Mouse (Mus musculus) testis, adult 2 months (tissue): ENCODE measurements around the gene Ppm1l.

Source experiments
- CTCF ChIP-seq: fragments of 200-500 bp; IDR thresholded peaks from 2 replicates; pipeline ENCODE4 v1.5.1; 2012; ENCODE audit warnings: low read depth, mild to moderate bottlenecking, inconsistent platforms, low read length, moderate library complexity; ENCODE audit not compliant: control insufficient read depth, insufficient read depth, insufficient replicate concordance
- POLR2A ChIP-seq: fragments of 200-500 bp; IDR thresholded peaks from 2 replicates; pipeline ENCODE4 v1.6.1; 2012; ENCODE audit warnings: low read depth, mild to moderate bottlenecking, inconsistent platforms, low read length, moderate library complexity; ENCODE audit not compliant: control insufficient read depth

DNA sequence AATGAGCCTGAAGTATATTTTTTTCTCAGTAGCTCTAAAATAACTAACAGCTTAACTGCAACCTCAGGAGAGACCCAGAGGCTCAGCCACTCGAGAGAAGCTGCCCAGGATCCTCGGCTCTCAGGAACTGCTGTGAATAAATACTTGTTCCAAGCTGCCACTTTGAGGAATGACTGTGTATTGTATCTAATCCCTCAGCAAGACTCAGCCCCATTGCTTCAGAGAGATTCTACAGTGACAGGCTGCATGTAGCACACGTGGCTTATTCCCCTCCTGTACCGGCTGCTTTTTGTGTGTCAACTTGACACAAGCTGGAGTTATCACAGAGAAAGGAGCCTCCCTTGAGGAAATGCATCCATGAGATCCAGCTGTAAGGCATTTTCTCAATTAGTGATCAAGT lies 216.0 kb downstream of the Ppm1l start:
- TF ChIP-seq CTCF (no peak), POLR2A (no peak)
